ENCODE assay signal across 18 mouse cellular contexts in genomic region chr12:64229510-64230078, GRCm38 (mm10).
DNase-seq lines count a peak whose midpoint lies in the region; ATAC-seq and TF ChIP-seq lines count a peak whose summit lies in the region.
"Had no signal": no experiment of that assay in that cellular context is flagged by ENCODE, and none has a peak within 500 bp of the region (broad histone marks: within the 10 kb centered on the region; RNA-seq: fewer than 3 reads in every experiment).

No protein-coding gene starts in this region.

- no peaks in the 10 kb centered on the region for H3K9me3 ChIP-seq in hindbrain, embryonic 16.5 days (ENCODE audit: control insufficient read depth, low read length)
- no peaks in the 10 kb centered on the region for H3K9me3 ChIP-seq in hindbrain, embryonic 13.5 days
- H3K9me3 ChIP-seq in neural tube, embryonic 15.5 days (replicated peaks): no peaks in the 10 kb centered on the region
- H3K9me3 ChIP-seq in midbrain, postnatal 0 days (ENCODE audit: low read length): no peaks in the 10 kb centered on the region
- no peaks in the 10 kb centered on the region for H3K9me3 ChIP-seq in lung, postnatal 0 days (ENCODE audit: low read length)
- H3K9me3 ChIP-seq: liver, embryonic 15.5 days; midbrain, embryonic 12.5 days; neural tube, embryonic 12.5 days; stomach, embryonic 15.5 days had no signal

- TF ChIP-seq EP300 in lung, postnatal 0 days (IDR thresholded peaks at IDR 0.05): no peak

- H3K4me1 ChIP-seq in hindbrain, embryonic 16.5 days (ENCODE audit: control insufficient read depth, insufficient read depth, low read depth, low read length): no peaks in the 10 kb centered on the region
- H3K4me1 ChIP-seq in hindbrain, embryonic 13.5 days (replicated peaks): no peaks in the 10 kb centered on the region
- H3K4me1 ChIP-seq in neural tube, embryonic 15.5 days: no peaks in the 10 kb centered on the region
- no peaks in the 10 kb centered on the region for H3K4me1 ChIP-seq in midbrain, postnatal 0 days (ENCODE audit: insufficient read depth, low read length)
- H3K4me1 ChIP-seq in lung, postnatal 0 days (ENCODE audit: insufficient read depth, low read depth, low read length): no peaks in the 10 kb centered on the region
- H3K4me1 ChIP-seq: liver, embryonic 15.5 days; midbrain, embryonic 12.5 days; neural tube, embryonic 12.5 days; stomach, embryonic 15.5 days had no signal

- H3K27ac ChIP-seq in hindbrain, embryonic 16.5 days (ENCODE audit: low read depth, low read length): no peak overlapping the region
- H3K27ac ChIP-seq in hindbrain, embryonic 13.5 days: no peak overlapping the region
- no peak overlapping the region for H3K27ac ChIP-seq in neural tube, embryonic 15.5 days (replicated peaks)
- no peak overlapping the region for H3K27ac ChIP-seq in midbrain, postnatal 0 days (ENCODE audit: low read depth, low read length)
- H3K27ac ChIP-seq in lung, postnatal 0 days (ENCODE audit: low read length): no peak overlapping the region
- H3K27ac ChIP-seq: liver, embryonic 15.5 days; midbrain, embryonic 12.5 days; neural tube, embryonic 12.5 days; stomach, embryonic 15.5 days had no signal

- TF ChIP-seq CTCF in midbrain, postnatal 0 days (IDR thresholded peaks at IDR 0.05): no peak
- TF ChIP-seq CTCF in lung, postnatal 0 days (IDR thresholded peaks at IDR 0.05): no peak

- H3K4me2 ChIP-seq in hindbrain, embryonic 16.5 days (ENCODE audit: low read length): no peak overlapping the region
- H3K4me2 ChIP-seq in hindbrain, embryonic 13.5 days: no peak overlapping the region
- no peak overlapping the region for H3K4me2 ChIP-seq in neural tube, embryonic 15.5 days
- H3K4me2 ChIP-seq in midbrain, postnatal 0 days (ENCODE audit: low read depth, low read length, poor library complexity, severe bottlenecking): no peak overlapping the region
- H3K4me2 ChIP-seq in lung, postnatal 0 days (replicated peaks; ENCODE audit: low read depth, low read length): no peak overlapping the region
- H3K4me2 ChIP-seq: liver, embryonic 15.5 days; midbrain, embryonic 12.5 days; neural tube, embryonic 12.5 days; stomach, embryonic 15.5 days had no signal

- ATAC-seq in hindbrain, embryonic 16.5 days: peak; percentile 84
- no peak for ATAC-seq in hindbrain, embryonic 13.5 days (ENCODE audit: low FRiP score)
- peak; percentile 69; the same call in 1 of the 2 replicates for ATAC-seq in neural tube, embryonic 15.5 days (ENCODE audit: low FRiP score)
- no peak; the same call in 1 of the 2 replicates for ATAC-seq in midbrain, postnatal 0 days (ENCODE audit: low FRiP score)
- no peak for ATAC-seq in lung, postnatal 0 days

- no peaks in the 10 kb centered on the region for H3K36me3 ChIP-seq in hindbrain, embryonic 16.5 days (ENCODE audit: control insufficient read depth, insufficient read depth, low read length)
- no peaks in the 10 kb centered on the region for H3K36me3 ChIP-seq in hindbrain, embryonic 13.5 days
- H3K36me3 ChIP-seq in neural tube, embryonic 15.5 days: no peaks in the 10 kb centered on the region
- H3K36me3 ChIP-seq in midbrain, postnatal 0 days (ENCODE audit: insufficient read depth, low read length): no peaks in the 10 kb centered on the region
- H3K36me3 ChIP-seq in lung, postnatal 0 days (ENCODE audit: insufficient read depth, low read length): no peaks in the 10 kb centered on the region
- H3K36me3 ChIP-seq: liver, embryonic 15.5 days; midbrain, embryonic 12.5 days; neural tube, embryonic 12.5 days; stomach, embryonic 15.5 days had no signal

- no peaks in the 10 kb centered on the region for H3K27me3 ChIP-seq in hindbrain, embryonic 16.5 days (replicated peaks; ENCODE audit: control insufficient read depth, insufficient read depth, low read length)
- no peaks in the 10 kb centered on the region for H3K27me3 ChIP-seq in hindbrain, embryonic 13.5 days
- no peaks in the 10 kb centered on the region for H3K27me3 ChIP-seq in neural tube, embryonic 15.5 days (replicated peaks)
- H3K27me3 ChIP-seq in midbrain, postnatal 0 days (ENCODE audit: insufficient read depth, low read length): no peaks in the 10 kb centered on the region
- no peaks in the 10 kb centered on the region for H3K27me3 ChIP-seq in lung, postnatal 0 days (replicated peaks; ENCODE audit: insufficient read depth, low read length)
- H3K27me3 ChIP-seq: CH12.LX; liver, embryonic 15.5 days; midbrain, embryonic 12.5 days; neural tube, embryonic 12.5 days; stomach, embryonic 15.5 days had no signal

- DNase-seq in cerebellum, postnatal 10 days: peak; percentile 38 to 71
- no peak for DNase-seq in cerebellum, adult 8-10 months
- no peak for DNase-seq in neural tube, embryonic 10.5 days (ENCODE audit: extremely low spot score, low spot score)
- DNase-seq in midbrain, postnatal 0 days (ENCODE audit: low spot score): peak; percentile 61
- no peak for DNase-seq in lung, postnatal 0 days (ENCODE audit: low spot score)
- DNase-seq: adrenal gland, postnatal 10 days; cerebellum, postnatal 25 days; heart, adult 18-20 months; lung, postnatal 14 days; spleen, adult 18-20 months had no signal

- H3K9ac ChIP-seq in hindbrain, embryonic 16.5 days (ENCODE audit: low read depth, low read length): no peak overlapping the region
- H3K9ac ChIP-seq in hindbrain, embryonic 13.5 days: no peak overlapping the region
- H3K9ac ChIP-seq in neural tube, embryonic 15.5 days (replicated peaks): no peak overlapping the region
- no peak overlapping the region for H3K9ac ChIP-seq in midbrain, postnatal 0 days (replicated peaks; ENCODE audit: low read length, poor library complexity, severe bottlenecking)
- H3K9ac ChIP-seq in lung, postnatal 0 days (replicated peaks; ENCODE audit: low read depth): no peak overlapping the region
- H3K9ac ChIP-seq: liver, embryonic 15.5 days; midbrain, embryonic 12.5 days; neural tube, embryonic 12.5 days; stomach, embryonic 15.5 days had no signal

- WGBS in hindbrain, embryonic 16.5 days: 58% methylated on average over 1 of the region's 1 CpGs
- WGBS in hindbrain, embryonic 13.5 days: 74% methylated on average over 1 of the region's 1 CpGs
- 56% methylated on average over 1 of the region's 1 CpGs for WGBS in neural tube, embryonic 15.5 days
- WGBS in midbrain, postnatal 0 days: 81% methylated on average over 1 of the region's 1 CpGs
- 77% methylated on average over 1 of the region's 1 CpGs for WGBS in lung, postnatal 0 days

- H3K4me3 ChIP-seq in hindbrain, embryonic 16.5 days (ENCODE audit: low read length): no peak overlapping the region
- no peak overlapping the region for H3K4me3 ChIP-seq in hindbrain, embryonic 13.5 days
- H3K4me3 ChIP-seq in neural tube, embryonic 15.5 days (replicated peaks): no peak overlapping the region
- H3K4me3 ChIP-seq in midbrain, postnatal 0 days (ENCODE audit: low read depth, low read length): no peak overlapping the region
- no peak overlapping the region for H3K4me3 ChIP-seq in lung, postnatal 0 days (ENCODE audit: low read depth, low read length)
- H3K4me3 ChIP-seq: liver, embryonic 15.5 days; midbrain, embryonic 12.5 days; neural tube, embryonic 12.5 days; stomach, embryonic 15.5 days had no signal

Comparison
In these comparisons a context has a peak if more than half of its experiments do, and no peak if none do; other contexts are left out.
1. DNase-seq: peak in cerebellum, postnatal 10 days (2 of 2) and midbrain, postnatal 0 days (single experiment); none in cerebellum, adult 8-10 months (single experiment), neural tube, embryonic 10.5 days (single experiment) and lung, postnatal 0 days (single experiment).
2. ATAC-seq: peak in hindbrain, embryonic 16.5 days (single experiment) and neural tube, embryonic 15.5 days (single experiment); none in hindbrain, embryonic 13.5 days (single experiment), midbrain, postnatal 0 days (single experiment) and lung, postnatal 0 days (single experiment).